Mouse (Mus musculus) spleen, adult 2 months (tissue): ENCODE results near the gene Prkcsh.

Source experiments
- CTCF ChIP-seq: fragments of 200-500 bp; IDR thresholded peaks from 2 replicates; pipeline ENCODE4 v1.5.1; 2011; ENCODE audit warnings: mild to moderate bottlenecking, inconsistent platforms; ENCODE audit not compliant: insufficient read depth, insufficient read length, insufficient replicate concordance; ENCODE audit errors: extremely low read depth
- POLR2A ChIP-seq: fragments of 200-500 bp; IDR thresholded peaks from 2 replicates; pipeline ENCODE4 v1.6.1; 2011; ENCODE audit warnings: low read depth, low read length, inconsistent platforms

DNA sequence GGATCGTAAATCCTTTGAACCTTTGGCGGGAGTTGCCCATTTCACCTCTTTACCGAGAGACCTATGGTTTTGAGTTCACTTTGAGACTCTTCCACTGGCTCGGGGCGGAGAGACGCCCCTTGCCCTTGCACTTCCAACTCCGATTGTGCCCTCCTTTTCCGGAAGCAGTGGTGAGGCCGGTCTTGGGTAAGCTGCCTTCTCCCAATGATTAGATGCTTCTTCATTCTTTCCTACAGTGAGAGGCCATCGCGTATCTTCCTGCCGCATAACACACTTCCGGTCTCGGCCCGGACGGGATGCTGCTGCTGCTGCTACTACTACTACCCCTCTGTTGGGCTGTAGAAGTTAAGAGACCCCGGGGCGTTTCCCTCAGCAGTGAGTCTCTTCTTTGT lies 553 bp downstream of the Prkcsh start:
- no peak for TF ChIP-seq CTCF
- TF ChIP-seq POLR2A = no peak
